Comparison of ENCODE assay signal across 30 mouse cellular contexts in the genomic region with DNA sequence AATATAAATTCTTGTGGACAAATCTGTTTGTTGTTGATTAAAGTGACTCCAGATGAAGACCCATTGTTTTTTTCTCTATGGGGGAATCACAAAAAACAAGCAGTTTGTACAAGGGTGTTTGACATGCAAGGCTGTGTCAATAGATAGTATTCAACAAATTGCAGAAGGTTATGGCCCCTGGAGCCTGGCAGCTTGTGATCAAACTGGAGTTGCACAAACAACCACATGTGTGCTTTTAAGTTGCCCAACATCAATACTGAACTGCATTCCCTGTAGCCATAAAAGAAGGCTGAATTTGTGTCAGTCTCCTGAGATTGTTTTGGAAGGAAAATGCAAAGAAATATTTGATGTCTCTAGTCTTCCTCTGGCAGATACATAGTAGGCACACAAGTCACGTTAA.
"Had no signal": no experiment of that assay in that cellular context is flagged by ENCODE, and none has a peak within 500 bp of the region (broad histone marks: within the 10 kb centered on the region; RNA-seq: fewer than 3 reads in every experiment).

No protein-coding gene starts in this region.

- ATAC-seq: liver, embryonic 12.5 days; lung, postnatal 0 days; midbrain, embryonic 13.5 days; midbrain, embryonic 15.5 days; midbrain, embryonic 16.5 days had no signal

- H3K9me3 ChIP-seq: limb, embryonic 10.5 days; limb, embryonic 12.5 days; limb, embryonic 13.5 days; limb, embryonic 15.5 days; liver, embryonic 12.5 days; liver, embryonic 13.5 days; liver, embryonic 15.5 days; lung, embryonic 15.5 days; midbrain, embryonic 10.5 days; midbrain, embryonic 12.5 days; midbrain, embryonic 13.5 days; midbrain, embryonic 15.5 days; neural tube, embryonic 12.5 days had no signal

- H3K36me3 ChIP-seq: limb, embryonic 10.5 days; limb, embryonic 12.5 days; limb, embryonic 13.5 days; limb, embryonic 15.5 days; liver, embryonic 12.5 days; liver, embryonic 13.5 days; liver, embryonic 15.5 days; lung, embryonic 15.5 days; midbrain, embryonic 10.5 days; midbrain, embryonic 12.5 days; midbrain, embryonic 13.5 days; midbrain, embryonic 15.5 days; neural tube, embryonic 12.5 days had no signal

- H3K4me2 ChIP-seq: limb, embryonic 12.5 days; limb, embryonic 13.5 days; limb, embryonic 15.5 days; liver, embryonic 12.5 days; liver, embryonic 13.5 days; liver, embryonic 15.5 days; lung, embryonic 14.5 days; lung, embryonic 15.5 days; midbrain, embryonic 11.5 days; midbrain, embryonic 12.5 days; midbrain, embryonic 13.5 days; midbrain, embryonic 15.5 days; neural tube, embryonic 12.5 days had no signal

- DNase-seq: left cerebral cortex, postnatal 4 days; liver, embryonic 13.5 days; lung, adult 18-20 months; lung, adult 2 months; lung, embryonic 14.5 days; lung, postnatal 10 days; lung, postnatal 14 days; lung, postnatal 36 days; lung, postnatal 4 days; midbrain, embryonic 14.5 days had no signal

- H3K4me1 ChIP-seq: limb, embryonic 10.5 days; limb, embryonic 12.5 days; limb, embryonic 13.5 days; limb, embryonic 15.5 days; liver, embryonic 12.5 days; liver, embryonic 13.5 days; liver, embryonic 15.5 days; lung, embryonic 15.5 days; megakaryocyte, embryonic 14.5 days; midbrain, embryonic 10.5 days; midbrain, embryonic 12.5 days; midbrain, embryonic 13.5 days; midbrain, embryonic 15.5 days; neural tube, embryonic 12.5 days had no signal

- H3K9ac ChIP-seq: limb, embryonic 12.5 days; limb, embryonic 13.5 days; limb, embryonic 15.5 days; liver, embryonic 12.5 days; liver, embryonic 13.5 days; liver, embryonic 14.5 days; liver, embryonic 15.5 days; lung, embryonic 14.5 days; lung, embryonic 15.5 days; midbrain, embryonic 12.5 days; midbrain, embryonic 13.5 days; midbrain, embryonic 15.5 days; neural tube, embryonic 12.5 days had no signal

- H3K27ac ChIP-seq: left cerebral cortex, adult 2 months; limb, embryonic 10.5 days; limb, embryonic 12.5 days; limb, embryonic 13.5 days; limb, embryonic 15.5 days; liver, embryonic 12.5 days; liver, embryonic 13.5 days; liver, embryonic 14.5 days; liver, embryonic 15.5 days; lung, embryonic 15.5 days; macrophage; midbrain, embryonic 10.5 days; midbrain, embryonic 12.5 days; midbrain, embryonic 13.5 days; midbrain, embryonic 15.5 days; neural tube, embryonic 12.5 days had no signal

- H3K4me3 ChIP-seq: left cerebral cortex, adult 2 months; limb, embryonic 10.5 days; limb, embryonic 12.5 days; limb, embryonic 13.5 days; limb, embryonic 15.5 days; liver, embryonic 12.5 days; liver, embryonic 13.5 days; liver, embryonic 15.5 days; lung, embryonic 15.5 days; megakaryocyte, embryonic 14.5 days; midbrain, embryonic 10.5 days; midbrain, embryonic 12.5 days; midbrain, embryonic 13.5 days; midbrain, embryonic 15.5 days; myocyte; neural tube, embryonic 12.5 days had no signal

- H3K27me3 ChIP-seq: limb, embryonic 12.5 days; limb, embryonic 13.5 days; limb, embryonic 15.5 days; liver, embryonic 12.5 days; liver, embryonic 13.5 days; liver, embryonic 15.5 days; lung, embryonic 15.5 days; megakaryocyte, embryonic 14.5 days; midbrain, embryonic 12.5 days; midbrain, embryonic 13.5 days; midbrain, embryonic 15.5 days; neural tube, embryonic 12.5 days had no signal
